Mouse (Mus musculus) ovary, adult 18-20 months (tissue): ENCODE data around the gene Ovgp1.
"Not testable (repeated sequence)": the region's sequence is repeated elsewhere in the genome, so short reads cannot be mapped to it uniquely, and the experiment has no call there.

Source experiments
- DNase-seq: peaks from one replicate; pipeline ENCODE4 v3.0.0; 2022; ENCODE audit warnings: low spot score, mixed read lengths

Gene Ovgp1

DNA sequence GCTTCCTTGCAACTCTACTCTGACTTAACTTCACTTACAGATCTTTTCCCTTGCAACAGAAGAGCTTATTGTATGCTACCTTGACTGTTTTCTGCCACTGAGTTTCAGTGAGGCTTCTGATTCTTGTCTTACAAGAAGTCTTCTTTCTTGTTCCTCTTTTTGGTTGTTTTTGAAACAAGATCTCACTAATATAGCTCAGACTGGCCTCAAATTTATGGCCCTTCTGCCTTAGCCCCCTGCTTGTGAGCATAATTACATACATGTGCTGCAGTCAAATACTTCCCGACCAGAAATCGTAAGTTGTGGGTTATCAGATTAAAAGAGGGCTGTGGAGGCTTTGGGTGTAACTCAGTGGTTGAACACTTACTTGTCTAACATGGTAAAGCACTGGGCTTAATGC is 21.2 kb downstream of the Ovgp1 start:
- DNase-seq: no peak

- DNase-seq: no peak
Observed at GRCm38 (mm10) chr3:106000707-106001375, 27.3 kb downstream of the Ovgp1 start.

GRCm38 (mm10) chr3:106001416-106002370 is 28.2 kb downstream of the Ovgp1 start:
- no peak for DNase-seq

DNA sequence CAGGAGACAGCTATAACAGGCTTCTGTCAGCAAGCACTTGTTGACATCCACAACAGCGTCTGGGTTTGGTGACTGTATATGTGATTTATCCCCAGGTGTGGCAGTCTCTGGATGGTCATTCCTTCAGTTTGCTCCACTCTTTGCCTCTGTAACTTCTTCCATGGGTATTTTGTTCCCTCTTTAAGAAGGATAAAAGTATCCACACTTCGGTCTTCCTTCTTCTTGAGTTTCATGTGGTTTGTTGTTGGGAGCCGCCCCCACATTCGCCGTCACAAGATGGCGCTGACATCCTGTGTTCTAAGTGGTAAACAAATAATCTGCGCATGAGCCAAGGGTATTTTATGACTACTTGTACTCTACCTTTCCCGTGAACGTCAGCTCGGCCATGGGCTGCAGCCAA is 29.8 kb downstream of the Ovgp1 start:
- DNase-seq: not testable (repeated sequence)

GRCm38 (mm10) chr3:106014546-106014945 is 41.0 kb downstream of the Ovgp1 start, which contains the start of gene Pifo:
Gene Pifo, minus strand, starts transcription at chr3:106014646.
- DNase-seq: no peak

DNA sequence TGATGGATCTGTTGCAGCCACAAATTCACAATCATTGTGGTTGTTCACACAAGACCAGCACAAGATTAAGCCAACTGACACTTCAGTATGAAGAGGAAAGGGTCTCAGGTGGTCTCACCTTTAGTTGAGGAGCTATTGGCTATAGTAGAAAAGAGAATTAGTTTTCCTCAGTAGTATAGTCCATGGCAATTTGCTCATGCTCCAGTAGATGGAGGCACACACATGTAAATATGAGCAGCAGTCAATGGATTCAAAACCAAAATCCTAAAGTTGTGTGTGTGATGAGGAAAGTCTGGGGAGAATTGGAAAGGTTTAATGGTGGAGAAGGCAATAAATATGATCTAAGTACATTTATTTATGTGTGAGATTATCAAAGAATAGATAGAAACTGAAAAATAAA is 48.3 kb downstream of the Ovgp1 start:
- no peak for DNase-seq

GRCm38 (mm10) chr3:106024135-106024534 is 50.6 kb downstream of the Ovgp1 start:
- DNase-seq: no peak

- no peak for DNase-seq
Observed at GRCm38 (mm10) chr3:106032781-106033180, 59.3 kb downstream of the Ovgp1 start, which contains the start of gene Chil5. Gene Chil5, minus strand, starts transcription at chr3:106032814.
